Mouse (Mus musculus) adrenal gland, postnatal 10 days (tissue): ENCODE measurements at regions not wholly inside any gene's neighbourhood (a gene's known extent, or its start where the extent isn't known, plus 50 kb on each side); places are given as distances from the start of the nearest gene placed in this dataset.
A peak's percentile ranks its signal among the peaks of the same experiment; 100 is the strongest.

Experiments
- DNase-seq: peaks from one replicate; pipeline ENCODE4 v3.0.0; 2021; ENCODE audit warnings: mixed read lengths

DNA sequence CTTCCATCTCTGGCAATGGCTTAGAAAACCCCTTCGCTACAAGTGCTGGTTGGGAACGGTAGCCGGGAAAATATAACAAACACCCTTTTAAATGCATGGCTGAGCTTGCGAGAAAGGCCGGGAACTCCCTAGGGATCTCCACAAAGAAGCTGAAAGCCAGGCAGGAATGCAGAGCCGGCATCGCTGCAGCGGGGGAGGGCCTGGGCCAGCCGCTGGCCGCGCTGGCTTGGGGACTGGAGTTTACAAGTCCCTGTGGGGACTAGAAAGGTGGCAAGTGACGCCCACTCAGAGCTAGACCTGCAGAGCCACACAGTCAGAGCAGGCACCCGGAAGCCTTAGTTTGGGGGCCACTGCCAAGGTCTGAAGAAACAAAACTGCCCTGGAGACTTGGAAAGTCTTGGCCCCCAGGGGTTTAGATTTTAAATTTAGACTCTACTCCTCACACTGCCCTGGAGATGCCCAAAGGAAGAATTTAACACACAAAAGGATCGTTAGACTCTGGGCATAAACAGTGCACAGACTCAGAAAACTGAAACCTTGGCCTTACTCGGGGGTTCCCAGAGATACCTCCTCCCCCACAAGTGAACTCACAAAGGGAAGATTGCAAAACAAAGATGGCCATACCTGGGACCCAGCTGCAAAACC is 59.4 kb downstream of the 1700001O22Rik start:
- peak; percentile 75 for DNase-seq

DNA sequence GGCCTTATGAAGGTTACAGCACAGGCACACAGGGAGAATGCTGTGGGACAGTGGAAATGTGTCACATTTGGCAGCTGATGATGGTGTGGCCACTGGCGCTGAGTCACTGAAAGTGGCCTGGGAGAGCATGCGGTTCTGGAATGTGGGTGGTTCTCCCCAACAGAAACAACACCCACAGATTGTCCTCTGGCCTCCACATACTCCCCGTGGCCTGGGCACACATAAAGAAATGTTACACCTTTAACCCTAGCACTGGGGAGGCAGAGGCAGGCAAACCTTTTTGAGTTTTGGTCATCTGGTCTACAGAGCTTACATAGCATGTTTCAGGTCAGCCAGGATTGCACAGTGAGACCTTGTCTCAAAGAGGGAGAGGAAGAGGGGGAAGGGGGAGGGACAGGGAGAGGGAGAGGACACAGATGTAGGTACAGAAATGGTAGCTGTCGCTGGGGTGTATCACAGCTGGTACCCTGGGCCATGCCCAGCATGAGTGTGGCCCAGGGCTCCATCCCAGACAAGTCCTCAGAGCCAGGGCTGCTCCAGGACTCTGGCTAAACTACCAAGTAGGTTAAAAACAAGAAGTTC is 60.1 kb downstream of the 1700001O22Rik start:
- DNase-seq: peak; percentile 73

DNA sequence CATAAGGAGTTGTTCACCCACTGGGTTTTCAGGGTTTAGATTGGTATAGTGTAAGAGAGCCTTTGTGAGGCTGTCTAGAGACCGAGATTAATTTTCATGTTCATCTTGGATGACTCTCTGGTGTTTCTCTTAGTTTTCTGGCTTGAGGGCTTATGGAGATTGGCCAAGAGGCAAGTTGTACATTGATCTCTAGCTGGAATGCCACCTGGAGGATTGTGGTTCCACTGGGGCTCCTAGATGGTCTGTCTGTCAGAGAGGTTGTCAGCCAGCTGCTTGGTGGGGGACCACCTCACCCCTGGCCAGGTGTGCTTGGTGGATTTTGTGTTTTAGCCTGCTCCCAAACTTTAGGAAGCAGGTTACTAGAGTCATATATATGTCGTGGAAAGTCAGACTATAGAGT is 62.0 kb downstream of the 1700001O22Rik start:
- no peak for DNase-seq

DNA sequence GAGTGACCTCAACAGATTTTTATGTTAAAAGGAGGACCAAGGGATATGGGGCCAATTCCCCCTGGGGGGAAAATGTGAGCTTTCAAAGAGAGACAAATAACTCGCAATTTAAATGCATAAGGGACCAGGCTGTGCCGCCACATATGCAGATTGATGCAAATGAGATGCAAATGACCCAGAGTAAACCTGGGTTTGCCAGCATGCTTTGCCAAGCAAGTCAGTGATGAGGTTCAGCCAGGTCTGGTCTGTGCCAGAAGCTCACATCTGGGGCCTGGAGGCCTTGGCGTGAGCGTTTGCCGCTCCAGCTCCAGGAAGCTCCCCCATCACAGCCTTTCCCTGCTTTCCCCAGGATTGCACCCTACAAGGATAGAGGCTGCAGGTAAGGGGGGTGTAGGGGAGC is 65.7 kb downstream of the 1700001O22Rik start:
- DNase-seq: peak; percentile 19

DNA sequence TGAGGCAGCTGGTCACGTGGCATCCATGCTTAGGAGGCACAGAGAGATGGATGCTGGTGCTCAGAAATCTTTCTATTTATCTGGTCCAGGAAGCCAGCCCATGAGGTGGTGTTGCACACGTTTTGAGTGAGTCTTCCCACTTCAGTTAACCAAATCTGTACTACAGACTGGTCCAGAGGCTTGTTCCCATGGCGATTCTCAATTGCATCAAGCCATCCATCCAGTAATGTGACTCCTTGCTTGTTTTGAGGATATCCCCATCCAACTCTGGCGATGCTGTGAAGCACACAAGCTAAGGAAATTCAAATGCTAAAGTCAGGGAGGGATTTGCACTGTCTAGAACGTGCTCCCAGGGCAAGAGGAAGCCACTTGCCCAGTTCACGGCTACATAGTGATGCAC is 66.8 kb downstream of the 1700001O22Rik start:
- no peak for DNase-seq

- no peak for DNase-seq
Measured at GRCm38 (mm10) chr2:30736236-30736635, 67.2 kb downstream of the 1700001O22Rik start.

DNA sequence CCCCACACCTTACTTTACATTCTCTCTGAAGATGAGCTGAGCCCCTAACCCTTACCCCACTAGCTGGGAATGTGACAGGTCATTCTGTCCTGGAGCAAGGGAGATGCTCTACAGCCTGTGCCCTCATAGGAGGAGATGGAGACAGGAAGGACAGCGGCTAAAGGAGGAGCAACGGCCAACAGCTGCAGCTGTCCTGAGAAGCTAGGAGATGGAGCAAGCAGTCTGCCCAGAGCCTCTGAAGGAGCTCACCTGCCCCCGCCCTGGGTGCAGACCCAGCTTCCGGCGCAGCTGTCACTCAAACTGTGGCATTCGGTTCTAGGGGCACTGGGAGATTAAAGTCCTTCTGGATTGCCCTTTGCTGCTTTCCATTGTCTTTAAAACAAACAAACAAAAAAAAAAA is 69.6 kb downstream of the 1700001O22Rik start:
- no peak for DNase-seq

GRCm38 (mm10) chr2:30731832-30732231 is 71.6 kb downstream of the 1700001O22Rik start:
- DNase-seq: no peak

DNA sequence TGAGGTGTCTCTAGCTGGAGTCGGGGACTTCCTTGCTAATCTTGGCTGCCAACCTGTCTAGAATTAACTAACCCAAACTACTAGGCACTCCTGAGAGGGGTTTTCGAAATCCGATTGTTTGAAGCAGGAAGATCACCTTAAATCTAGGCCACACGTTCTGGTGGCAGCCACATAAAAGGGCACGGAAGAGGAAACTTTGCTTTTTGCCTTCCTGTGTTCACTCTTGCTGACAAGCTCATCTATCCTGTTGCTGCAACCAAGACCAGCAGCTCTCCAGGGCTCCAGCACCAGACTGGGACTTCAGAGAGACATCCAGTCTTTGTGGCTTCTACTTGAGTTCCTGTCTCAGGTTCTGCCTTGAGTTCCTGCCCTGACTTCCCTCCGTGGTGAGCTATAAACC is 75.5 kb downstream of the 1700001O22Rik start:
- DNase-seq: no peak

DNA sequence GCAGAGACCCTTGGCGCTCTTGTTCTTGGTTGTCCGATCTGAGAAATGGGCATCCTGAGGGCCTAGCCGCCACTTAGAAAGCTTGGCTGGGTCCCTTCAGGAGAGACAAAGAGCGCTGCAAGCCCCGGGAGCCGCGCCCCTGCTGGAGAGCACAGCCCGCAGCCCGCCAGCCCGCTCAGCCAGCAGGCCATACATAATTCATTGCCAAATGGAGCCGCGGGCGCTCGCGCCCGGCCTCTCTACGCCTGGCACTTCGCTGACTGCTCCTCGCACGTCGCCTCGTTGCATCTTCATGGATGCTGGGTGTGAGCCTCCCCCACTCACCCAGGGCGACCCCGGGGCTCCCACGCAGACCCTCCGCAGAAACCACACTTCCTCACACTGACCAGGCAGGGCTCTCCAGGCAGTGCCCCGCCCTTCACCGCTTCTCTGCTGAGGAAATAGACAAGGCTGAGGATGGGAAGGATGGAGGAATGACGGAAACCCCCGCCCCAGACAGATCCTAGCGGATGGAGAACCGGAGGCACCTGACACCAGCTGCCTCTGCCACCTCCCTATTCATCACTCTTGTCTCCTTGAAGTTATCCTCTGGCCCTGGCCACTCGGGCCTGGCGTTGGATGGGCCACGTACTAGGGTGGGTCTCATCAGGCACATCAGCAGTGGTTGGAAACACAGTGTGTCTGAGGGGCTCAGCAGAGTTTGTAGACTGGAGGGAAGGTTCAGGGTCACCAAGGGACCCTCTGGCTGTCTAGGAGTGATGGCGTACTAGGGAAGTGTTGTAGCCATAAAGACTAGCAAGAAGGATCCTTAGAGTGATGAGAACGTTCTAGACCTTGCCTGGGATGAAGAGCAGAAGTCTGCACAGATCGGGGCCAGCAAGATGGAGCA is 77.6 kb downstream of the 1700001O22Rik start:
- DNase-seq: peak; percentile 54

- peak; percentile 62 for DNase-seq
Measured at GRCm38 (mm10) chr2:30725186-30725585, 78.3 kb downstream of the 1700001O22Rik start.

GRCm38 (mm10) chr2:30724521-30724920 is 78.9 kb downstream of the 1700001O22Rik start:
- no peak for DNase-seq

DNA sequence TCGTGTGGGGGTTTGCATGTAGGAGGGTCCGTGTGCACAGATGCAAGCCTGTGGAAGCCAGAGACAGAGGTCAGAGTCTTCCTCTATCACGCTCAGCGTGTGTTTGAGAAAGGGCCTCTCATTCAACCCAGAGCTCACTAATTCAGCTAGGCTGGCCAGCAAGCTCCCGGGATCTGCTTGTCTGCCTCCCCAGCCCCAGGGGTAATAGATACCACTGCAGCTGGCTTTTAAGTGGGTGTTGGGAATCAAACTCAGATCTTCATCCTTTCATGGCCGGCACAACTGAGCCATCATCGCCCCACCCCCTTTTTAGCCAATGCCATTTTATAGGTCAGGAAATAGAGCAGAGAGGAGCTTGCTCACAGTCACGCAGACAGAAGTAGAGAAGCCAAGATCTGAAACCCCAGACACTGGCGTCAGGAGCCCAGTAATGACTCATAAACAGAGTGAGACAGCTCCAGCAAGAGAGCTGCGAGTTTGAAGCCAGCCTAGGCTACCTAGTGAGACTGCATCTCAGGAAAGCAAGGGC is 80.3 kb downstream of the 1700001O22Rik start:
- peak; percentile 68 for DNase-seq

DNA sequence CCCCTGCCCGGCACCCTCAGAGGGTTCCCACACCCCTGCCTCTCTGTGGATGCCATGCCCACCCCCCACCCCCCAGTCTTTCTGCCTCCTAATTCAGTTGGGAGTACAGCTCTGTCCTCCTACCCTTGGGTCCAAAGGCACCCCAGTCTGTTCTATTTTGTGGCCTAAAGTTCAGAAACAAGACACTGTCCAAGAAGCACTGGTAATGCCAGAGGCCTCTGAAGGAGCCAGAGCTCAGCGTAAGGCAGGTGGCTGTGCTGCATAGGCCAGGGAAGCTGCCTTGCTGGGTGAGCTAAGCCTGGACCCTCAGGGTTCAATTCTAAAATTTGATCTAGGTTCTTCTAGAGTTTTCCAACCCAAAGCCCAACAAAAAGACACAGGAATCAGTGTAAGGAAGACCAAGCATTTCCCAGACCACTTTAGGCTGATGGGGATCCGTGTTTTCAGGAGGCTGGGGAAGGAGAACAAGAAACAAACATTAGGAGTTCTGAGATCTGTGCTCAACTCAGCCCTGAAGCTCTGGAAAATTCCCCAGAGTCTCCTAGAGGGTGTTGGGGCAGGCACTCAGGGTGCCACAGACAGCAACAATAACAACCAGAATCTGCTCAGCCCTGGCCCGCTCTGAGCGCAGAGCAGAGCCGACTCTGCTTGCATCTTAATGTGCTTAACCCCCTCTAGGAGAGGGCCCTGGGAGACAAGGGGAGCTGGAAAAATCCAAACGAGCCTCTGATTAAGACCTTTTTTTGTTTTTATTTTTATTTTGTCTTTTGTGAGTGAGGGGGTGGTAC is 81.0 kb downstream of the 1700001O22Rik start:
- no peak for DNase-seq

DNA sequence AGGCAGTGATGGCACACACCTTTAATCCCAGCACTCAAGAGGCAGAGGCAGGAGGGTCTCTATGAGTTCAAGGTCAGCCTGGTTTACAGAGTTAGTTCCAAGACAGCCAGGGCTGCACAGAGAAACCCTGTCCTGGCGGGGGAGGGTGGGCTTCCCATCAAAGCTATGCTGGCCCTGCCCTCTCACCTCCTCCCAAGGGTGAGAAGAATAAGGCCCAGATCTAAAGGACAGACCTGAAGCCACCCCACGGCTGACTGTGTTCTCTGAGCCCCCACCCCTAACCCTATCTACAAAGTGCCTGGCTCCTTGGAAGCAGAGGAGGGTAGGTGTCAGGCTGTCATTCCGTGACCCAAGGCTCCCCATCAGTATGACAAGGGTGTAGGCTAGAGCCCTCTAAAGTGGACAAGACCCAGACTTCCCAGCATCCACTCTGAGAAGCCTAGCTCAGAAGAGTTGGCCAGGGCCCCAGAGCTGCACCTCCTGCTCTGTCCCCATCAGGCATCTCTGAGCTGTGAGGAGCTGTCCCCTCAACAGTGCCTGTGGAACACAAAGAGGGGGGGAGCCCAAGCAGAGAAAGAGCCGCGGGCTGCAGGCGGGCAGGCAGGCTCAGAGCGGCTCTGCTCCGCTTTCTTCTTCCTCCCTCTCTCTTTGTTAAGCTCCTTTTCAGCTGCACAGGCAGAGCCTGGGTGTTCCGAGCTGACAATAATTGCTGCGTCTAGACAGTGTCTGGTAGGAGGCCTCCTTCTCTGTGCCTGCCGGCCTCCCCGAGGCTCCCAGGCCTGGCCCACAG is 81.8 kb downstream of the 1700001O22Rik start:
- DNase-seq: peak; percentile 49

- no peak for DNase-seq
Measured at GRCm38 (mm10) chr2:30721048-30721461, 82.4 kb downstream of the 1700001O22Rik start.

DNA sequence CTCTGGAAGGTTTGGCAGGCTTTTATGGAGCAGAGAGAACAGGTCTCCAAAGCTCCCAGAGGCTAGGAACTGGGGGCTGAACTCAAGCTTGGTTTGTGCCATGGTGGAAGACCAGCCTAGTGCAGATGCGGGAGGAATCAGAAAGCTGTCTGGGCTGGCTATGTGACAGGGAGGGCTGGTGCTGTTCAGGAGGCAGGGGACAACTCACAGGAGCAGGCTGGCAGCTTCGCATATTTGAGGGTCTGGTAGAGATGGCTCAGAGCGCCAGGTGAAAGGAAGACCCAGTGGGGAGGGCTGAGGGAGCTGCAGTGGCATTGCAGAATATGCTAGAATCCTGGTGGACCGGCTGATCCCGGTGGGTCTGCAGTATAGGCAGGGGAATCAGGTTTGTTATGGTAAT is 83.2 kb downstream of the 1700001O22Rik start:
- DNase-seq: no peak

GRCm38 (mm10) chr2:30719611-30720290 is 83.7 kb downstream of the 1700001O22Rik start:
- DNase-seq: peak; percentile 66

- peak; percentile 94 for DNase-seq
Measured at GRCm38 (mm10) chr2:30718741-30719381, 84.6 kb downstream of the 1700001O22Rik start.

GRCm38 (mm10) chr2:30718329-30718675 is 85.2 kb downstream of the 1700001O22Rik start:
- DNase-seq: peak; percentile 94
